Mouse (Mus musculus) spleen, embryonic (tissue): ENCODE measurements at regions not wholly inside any gene's neighbourhood (a gene's known extent, or its start where the extent isn't known, plus 50 kb on each side); places are given as distances from the start of the nearest gene placed in this dataset.

Experiments used
- CTCF ChIA-PET: fragments of 350-600 bp; sonication (Branson Sonifier 250); formaldehyde crosslinking; loops from one replicate; lab custom pipeline; 2022; lab: Charles Lee

DNA sequence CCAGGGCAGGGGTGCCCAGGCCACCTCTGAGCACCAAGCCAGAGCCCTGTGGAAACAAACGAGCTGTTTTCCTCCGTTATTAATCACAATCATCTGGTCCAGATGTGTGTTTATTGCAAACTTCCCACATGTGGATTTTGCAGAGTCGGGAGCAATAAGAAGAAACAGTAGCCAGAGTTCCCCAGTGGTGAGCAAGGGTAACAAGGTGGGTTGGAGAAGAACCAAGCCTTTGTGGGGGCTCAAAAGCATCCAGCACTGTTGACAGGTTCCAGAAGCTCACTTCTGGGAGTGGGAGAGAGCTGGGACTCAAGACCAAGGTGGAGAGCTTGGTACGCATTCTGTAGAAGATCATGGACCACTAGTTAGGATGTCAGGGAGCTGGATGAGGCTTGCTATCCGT is 63.6 kb downstream of the Hif1an start:
- CTCF ChIA-PET = no interaction called here

DNA sequence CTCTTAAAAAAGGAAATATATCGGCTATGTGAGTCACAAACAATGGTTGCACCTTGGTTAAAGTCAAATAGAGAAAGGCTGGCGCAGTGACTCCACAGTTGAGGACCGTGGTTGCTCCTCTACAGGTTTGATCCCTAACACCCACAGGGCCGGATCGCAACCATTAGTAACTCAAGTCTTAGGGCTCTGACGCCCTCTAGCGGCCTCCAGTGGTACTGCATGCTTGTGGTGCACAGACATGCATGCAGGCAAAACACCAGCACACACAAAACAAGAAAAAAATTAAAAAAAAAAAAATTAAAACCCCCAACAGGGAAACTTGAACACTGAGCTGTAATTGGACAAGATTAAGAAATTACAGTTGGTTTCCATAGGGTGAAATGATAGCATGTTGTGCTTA is 67.1 kb downstream of the Hif1an start:
- CTCF ChIA-PET = no interaction called here

GRCm38 (mm10) chr19:44631356-44632007 is 68.8 kb downstream of the Hif1an start:
- CTCF ChIA-PET = interaction anchor here (0.6 kb wide), 1 partner anchor 76 kb away, joined by 4 read pairs; no protein-coding TSS in a partner anchor

- CTCF ChIA-PET = no interaction called here
These were observed 74.6 kb downstream of the Hif1an start for GRCm38 (mm10) chr19:44637145-44637719.

DNA sequence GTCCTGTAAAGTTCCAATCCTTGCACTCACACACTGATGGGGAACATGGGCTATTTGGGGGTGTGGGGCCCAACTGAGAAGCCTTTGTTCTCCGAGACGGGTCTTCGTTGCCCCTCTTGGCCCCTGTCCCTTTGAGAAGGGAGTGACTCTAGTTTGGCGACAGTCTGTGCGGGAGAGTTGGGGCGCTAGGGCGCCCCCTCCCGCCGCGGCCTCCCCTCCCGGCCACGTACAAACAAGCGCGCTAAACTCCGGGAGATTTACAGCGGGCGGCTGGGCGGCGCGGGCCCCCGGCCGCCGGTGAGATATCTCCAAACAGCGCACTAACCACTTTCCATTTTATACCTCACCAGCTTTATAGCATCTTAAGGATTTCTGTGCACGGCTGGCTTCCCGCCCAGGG is 77.4 kb downstream of the Hif1an start:
- CTCF ChIA-PET = no interaction called here

DNA sequence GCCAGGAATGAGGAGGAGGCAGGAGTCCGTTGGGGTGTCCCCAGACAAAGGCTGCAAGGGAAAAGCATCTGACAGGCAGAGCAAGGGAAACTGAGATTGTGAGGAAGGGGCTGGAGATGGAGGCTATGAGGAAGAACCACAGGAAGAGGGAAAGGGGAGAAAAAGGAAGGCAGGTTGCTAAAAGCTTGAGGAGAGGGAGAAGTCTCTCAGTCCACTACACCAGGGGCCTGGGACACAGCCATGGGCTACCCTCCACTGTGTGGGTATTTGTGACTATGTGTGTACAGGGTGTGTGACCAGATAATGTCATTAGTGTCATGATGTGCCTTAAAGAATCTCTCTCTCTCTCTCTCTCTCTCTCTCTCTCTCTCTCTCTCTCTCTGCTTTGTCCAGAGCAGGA is 77.9 kb downstream of the Hif1an start:
- CTCF ChIA-PET = no interaction called here

GRCm38 (mm10) chr19:44642294-44642693 is 79.6 kb downstream of the Hif1an start:
- CTCF ChIA-PET = no interaction called here

- CTCF ChIA-PET = no interaction called here
These were observed 81.7 kb downstream of the Hif1an start for GRCm38 (mm10) chr19:44644376-44644775.

DNA sequence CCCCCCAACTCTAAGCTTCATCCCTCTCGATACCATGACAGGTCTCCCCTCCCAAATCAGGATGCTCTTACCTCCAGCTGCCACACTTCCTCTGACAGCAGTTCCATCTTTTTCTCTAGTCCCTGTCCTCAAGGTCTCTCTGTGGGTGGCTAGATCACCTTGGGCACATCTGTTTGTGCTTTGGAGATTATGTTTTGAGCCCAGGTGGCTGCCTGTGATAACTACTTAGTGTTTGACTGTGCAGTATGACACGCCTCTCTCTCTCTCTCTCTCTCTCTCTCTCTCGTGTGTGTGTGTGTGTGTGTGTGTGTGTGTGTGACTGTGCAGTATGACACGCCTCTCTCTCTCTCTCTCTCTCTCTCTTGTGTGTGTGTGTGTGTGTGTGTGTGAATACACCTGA is 82.3 kb downstream of the Hif1an start:
- CTCF ChIA-PET = no interaction called here

DNA sequence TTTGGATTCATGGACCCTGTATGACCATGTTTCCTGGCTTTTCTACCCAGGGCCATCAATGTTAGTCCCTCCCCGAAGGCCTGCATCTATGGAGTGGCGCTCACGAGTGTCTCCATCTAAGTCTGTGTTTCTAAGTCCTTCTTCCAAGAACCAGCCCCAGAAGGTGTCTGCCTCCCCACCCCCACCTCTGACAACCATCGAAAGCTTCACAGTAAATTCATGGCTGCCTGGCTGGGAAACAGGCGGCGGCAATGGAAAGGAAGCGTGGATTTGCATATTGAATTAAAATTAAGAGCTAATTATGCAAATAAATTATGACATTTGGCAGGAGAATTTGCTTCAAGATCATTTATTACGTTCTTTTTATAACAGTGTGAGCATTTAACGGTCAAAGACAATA is 83.9 kb downstream of the Hif1an start:
- CTCF ChIA-PET = interaction anchor here (0.6 kb wide), 1 partner anchor 29 kb away, joined by 3 read pairs; no protein-coding TSS in a partner anchor

- CTCF ChIA-PET = no interaction called here
These were observed 86.6 kb downstream of the Hif1an start for GRCm38 (mm10) chr19:44649206-44649605.

DNA sequence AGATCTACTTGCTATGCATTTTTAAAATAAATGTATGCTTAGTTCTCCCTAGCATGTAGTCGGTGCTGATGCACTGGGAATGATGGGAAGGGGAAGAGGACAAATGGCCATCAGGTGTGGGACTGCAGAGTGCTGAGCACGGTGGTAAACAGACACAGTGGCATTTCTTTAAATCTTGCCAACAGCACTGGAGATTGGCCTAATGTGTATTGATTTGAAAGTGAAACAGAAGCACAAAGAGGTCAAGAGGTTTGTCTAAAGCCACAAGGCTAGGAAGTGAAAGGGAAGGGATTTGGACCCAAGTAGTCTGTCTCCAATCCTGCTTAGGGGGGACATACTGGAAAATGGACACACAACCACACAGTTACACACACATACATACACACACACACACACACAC is 88.2 kb downstream of the Hif1an start:
- CTCF ChIA-PET = interaction anchor here (0.5 kb wide), 1 partner anchor 74 kb away, joined by 6 read pairs; no protein-coding TSS in a partner anchor

DNA sequence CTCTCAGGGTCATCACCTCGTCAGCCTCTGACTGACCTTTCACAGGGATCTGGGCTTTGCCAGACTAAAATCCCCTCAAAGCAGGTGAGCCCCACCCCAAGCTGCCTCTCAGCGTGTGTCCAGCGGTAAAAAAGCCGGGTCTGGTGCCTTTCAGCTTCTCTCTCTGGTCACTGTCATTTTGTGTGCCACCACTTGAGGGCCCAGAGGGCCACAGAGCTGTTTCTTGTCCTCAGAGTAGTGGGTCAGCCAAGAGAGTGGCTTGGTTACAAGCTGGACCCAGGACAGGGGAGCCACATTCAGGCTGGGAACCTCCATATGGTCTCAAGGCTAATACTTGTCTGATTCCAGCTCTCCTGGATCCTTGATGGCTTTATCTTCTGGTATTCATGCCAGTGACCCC is 89.0 kb downstream of the Hif1an start:
- CTCF ChIA-PET = interaction anchor here (0.6 kb wide), 1 partner anchor 171 kb away, joined by 3 read pairs; no protein-coding TSS in a partner anchor

- CTCF ChIA-PET = no interaction called here
These were observed 93.1 kb downstream of the Hif1an start for GRCm38 (mm10) chr19:44655719-44656118.

DNA sequence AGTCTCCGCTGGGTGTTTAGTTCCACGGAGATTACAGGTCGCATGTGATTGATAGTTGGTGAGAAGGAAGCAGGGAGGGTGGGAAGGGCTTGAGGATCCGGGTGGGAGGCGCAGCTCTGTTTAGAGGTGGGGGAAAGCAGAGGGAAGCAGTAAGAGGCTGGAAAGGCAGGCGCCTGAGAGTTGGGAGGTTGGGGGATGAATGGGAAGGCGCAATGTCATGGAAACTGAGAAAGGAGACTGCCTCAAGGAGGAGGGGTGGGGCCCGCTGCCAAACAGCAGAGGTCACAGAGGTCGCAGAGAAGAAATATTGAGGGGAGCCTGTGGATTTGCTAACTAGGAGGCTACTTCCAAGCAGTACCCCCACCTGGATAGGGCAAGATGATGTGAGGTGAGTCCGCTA is 96.5 kb upstream of the Pax2 start:
- CTCF ChIA-PET = no interaction called here

- CTCF ChIA-PET = no interaction called here
These were observed 86.3 kb upstream of the Pax2 start for GRCm38 (mm10) chr19:44669535-44669958.

DNA sequence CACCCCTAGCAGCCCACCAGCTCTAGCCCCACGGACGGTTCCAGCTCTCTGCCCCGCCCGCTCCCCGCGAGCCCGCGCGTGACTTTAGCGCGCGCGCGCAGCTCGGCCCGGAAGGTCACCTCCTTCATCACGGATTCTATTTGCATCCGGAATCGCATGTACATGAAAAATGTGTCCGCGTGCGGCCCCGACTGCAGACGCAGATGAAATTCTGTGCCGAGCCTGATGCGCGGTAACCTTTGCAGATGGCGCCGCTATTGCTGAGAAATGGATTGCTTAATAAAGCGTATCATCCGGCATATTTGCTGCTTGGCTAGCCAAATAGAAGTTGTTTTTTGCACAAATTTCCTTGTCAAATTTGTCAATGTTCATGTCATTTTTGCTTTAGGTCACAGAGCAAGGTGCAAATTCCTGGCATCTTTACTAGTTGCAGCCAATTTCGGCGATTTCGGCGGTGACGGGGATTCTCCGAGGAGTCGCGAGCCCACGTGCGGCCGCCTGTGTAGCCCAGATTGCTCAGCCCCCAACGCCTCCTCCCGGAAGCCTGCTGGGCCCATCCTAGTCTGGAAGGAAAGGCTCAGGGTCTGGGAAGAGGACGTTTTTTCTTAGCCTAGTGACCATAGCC is 81.1 kb upstream of the Pax2 start:
- CTCF ChIA-PET = interaction anchor here (0.6 kb wide), 1 partner anchor 28 kb away, joined by 3 read pairs; no protein-coding TSS in a partner anchor

GRCm38 (mm10) chr19:44676555-44677120 is 79.2 kb upstream of the Pax2 start:
- CTCF ChIA-PET = no interaction called here

GRCm38 (mm10) chr19:44677295-44677694 is 78.5 kb upstream of the Pax2 start:
- CTCF ChIA-PET = no interaction called here

DNA sequence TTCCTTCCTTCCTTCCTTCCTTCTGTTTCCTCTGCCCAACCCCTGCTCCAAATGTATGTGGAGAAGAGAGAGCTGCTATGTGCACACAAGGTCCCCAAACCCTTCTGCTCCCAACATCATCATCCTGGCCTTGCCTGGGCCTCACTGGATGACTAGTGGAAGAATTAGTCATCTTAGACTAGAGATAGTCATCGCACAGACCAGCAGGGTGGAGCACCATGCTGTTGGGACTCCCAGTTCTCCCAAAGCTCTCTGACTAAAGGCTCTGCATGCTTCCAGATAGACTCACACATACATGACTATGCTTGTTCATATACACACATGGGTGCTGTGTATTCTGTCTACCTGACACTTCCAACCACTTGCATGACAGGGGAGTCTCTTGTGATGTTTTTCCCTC is 77.2 kb upstream of the Pax2 start:
- CTCF ChIA-PET = interaction anchor here (0.7 kb wide), 1 partner anchor 37 kb away, joined by 6 read pairs; no protein-coding TSS in a partner anchor

GRCm38 (mm10) chr19:44681675-44682074 is 74.2 kb upstream of the Pax2 start:
- CTCF ChIA-PET = no interaction called here

- CTCF ChIA-PET = no interaction called here
These were observed 72.7 kb upstream of the Pax2 start for GRCm38 (mm10) chr19:44683191-44683590.
